Mouse (Mus musculus) gastrocnemius, postnatal 4 days (tissue): ENCODE data around the gene Atf6. TPM values are rescaled to one million over a fixed set of nuclear protein-coding genes. Genes with fewer than 3 reads are reported as not detected.

ENCODE experiments used
- DNase-seq, 2 experiments: peaks; one replicate each; pipeline ENCODE4 v3.0.0; 2021 to 2022; ENCODE audit warnings: low spot score in 2 of 2, mixed read lengths in 2 of 2
- total RNA-seq, 2 experiments: library from RNA; stranded (reverse); gene quantifications; 2 replicates each; pipeline ENCODE4 v1.2.3; 2021

Gene Atf6
- total RNA-seq, 2 experiments from 2014 or later, result 16.4 to 17.4 TPM

DNA sequence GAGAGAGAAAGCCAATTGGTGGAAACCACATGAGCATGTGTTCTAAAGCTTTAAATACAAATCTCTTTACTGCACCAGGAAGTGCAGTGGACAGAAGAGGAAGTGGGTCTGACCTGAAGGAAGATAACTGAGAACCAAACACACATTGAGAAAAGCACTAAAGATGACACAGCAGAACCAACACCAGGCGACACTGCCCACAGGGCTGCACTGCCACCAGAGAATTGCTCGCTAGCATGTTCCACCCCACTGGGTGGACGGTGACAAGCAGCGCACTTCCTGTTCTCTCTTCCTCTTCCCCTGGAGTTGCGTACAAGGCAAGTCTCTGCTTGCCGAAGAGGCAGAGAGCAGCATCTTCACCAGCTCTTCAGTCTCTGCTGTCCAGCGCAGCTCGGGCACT is 158.1 kb downstream of the Atf6 start:
- DNase-seq, result no peak

- DNase-seq, result no peak
Measured at GRCm38 (mm10) chr1:170709034-170709433, 158.5 kb downstream of the Atf6 start.

- no peak for DNase-seq
Measured at GRCm38 (mm10) chr1:170706046-170706445, 161.5 kb downstream of the Atf6 start.

GRCm38 (mm10) chr1:170704911-170705594 is 162.5 kb downstream of the Atf6 start:
- no peak for DNase-seq

DNA sequence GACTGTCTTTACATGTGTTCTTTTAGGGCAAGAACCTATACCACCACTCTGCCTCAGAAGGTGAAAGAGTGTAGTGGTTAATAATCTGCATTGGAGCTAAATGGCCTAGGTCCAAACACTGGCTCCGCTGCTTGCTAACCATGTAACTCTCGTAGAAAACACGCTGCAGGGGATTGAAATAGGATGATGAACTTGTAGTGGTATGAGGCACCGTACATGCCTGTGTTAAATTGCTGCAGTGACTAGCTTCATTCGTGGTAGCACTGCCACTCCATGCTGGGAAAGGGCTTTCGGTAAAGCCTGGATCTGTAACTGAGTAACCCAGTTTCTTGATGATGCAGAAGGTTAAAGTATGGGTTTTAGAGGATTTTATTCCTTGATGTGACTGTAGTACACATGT is 163.5 kb downstream of the Atf6 start:
- DNase-seq, result no peak

DNA sequence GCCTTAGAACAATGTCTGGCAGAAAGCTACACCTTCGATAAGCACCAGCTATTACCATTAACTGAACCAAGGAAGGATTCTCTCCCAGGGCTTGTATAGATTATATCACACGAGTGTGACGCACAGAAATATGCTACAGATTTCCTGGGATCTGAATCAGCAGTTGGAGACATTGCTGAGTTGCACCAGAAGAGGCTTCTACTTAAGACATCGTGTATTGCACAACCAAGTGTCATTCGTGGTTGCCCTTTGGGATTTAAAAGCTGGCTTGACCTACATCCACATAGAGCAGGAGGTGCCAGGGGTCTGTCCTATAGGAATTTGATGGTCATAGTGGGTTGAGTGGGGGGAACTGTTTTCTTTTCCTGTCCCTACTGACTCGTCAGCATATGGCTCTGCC is 164.6 kb downstream of the Atf6 start:
- no peak for DNase-seq

DNA sequence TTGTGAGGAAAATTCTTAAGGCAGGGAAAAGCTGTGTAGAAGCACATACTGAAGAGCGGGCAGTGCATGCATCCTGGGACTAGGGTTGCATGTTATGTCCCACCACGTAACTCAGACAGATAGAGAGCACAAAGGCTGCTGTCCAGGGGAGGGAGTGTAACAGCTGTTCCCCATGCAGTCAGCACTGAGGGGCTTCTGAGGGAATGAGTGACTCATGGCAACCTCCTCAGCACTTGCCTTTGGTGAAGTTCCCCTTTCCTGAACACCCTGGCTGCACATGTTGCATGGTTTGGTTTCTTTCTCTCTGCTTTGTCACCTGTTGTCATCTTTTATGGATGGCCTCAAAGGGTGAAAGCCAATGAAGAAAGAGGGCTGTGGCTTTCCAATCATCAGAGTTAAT is 165.3 kb downstream of the Atf6 start:
- DNase-seq, result no peak

DNA sequence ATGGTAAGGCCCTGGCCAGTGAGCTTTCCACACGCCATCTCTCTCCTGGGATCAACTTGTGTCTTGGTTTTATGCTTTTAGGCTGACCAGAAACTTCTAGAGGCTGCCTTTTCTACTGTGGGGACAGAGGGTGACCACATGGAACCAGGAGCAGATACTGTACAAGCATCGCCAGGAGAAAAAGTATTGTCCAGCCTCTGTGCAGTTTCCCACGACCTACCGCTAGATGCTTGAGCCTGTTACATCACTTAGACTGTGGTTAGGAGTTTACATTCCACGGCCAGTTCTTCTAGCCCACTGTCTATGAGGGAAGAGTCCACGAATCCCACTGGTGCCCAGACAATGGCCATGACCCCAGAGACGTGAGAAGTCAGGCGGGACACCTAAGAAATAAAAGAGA is 166.0 kb downstream of the Atf6 start:
- no peak for DNase-seq

DNA sequence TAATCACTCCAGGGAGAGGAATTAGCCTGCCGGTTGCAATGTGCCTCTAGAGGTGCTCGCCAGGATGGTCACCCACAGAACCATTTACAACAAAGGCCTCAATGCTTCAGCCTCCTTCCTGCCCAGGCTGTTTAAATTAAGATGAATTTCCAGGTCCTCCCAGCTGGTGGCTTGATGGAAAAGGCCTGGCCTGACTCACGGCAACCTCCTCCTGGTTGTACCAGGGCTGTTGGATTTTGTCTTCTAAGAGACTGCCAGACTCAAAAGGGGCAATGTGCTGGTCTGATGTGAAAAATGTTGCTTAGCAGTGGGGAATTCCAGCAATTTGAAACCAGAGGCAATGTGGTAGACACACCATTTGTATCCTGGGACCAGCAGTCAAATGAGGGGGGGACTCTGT is 166.4 kb downstream of the Atf6 start:
- no peak for DNase-seq

DNA sequence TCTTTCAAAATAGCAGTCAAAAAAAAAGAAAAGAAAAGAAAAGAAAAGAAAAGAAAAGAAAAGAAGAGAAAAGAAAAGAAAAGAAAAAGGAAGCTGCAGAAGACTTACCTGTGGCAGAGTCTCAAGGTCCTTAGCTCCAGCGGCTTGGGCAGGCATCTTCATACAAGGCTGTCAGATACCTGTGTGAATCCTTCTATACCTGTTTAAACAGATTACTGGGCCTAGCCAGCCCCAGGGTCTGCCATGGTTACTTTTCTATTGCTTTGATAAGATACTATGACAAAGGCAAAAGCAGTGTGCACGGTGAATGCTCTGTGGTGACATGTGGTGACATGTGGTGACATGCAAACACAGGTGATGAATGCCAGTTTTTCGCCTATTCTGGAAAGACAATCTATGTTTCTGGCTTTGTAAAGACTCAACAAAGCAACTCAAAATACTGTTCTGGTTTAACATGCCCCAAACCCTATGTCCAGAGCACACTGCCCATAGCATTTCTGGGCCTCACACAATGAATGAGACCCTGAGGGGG is 167.0 kb downstream of the Atf6 start:
- DNase-seq, result no peak

GRCm38 (mm10) chr1:170699553-170699952 is 168.0 kb downstream of the Atf6 start:
- no peak for DNase-seq

DNA sequence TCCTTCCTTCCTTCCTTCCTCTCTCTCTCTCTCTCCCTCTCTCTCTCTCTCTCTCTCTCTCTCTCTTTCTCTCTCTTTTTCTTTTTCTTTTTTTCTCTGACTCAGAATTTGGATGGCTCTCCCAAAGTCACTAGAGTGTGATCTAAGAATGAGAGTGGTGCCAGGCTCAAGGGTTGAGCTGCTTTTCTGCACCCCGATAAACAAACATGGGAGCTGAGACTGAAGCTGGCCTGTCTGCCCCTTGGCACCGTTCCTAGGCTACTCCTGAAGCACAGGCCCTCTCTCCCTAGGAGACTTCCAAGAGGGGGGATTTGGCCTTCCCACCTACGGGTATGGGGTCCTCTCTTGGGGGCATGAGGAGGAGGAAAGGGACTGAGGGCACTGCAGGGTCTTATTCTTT is 168.8 kb downstream of the Atf6 start:
- no peak for DNase-seq

DNA sequence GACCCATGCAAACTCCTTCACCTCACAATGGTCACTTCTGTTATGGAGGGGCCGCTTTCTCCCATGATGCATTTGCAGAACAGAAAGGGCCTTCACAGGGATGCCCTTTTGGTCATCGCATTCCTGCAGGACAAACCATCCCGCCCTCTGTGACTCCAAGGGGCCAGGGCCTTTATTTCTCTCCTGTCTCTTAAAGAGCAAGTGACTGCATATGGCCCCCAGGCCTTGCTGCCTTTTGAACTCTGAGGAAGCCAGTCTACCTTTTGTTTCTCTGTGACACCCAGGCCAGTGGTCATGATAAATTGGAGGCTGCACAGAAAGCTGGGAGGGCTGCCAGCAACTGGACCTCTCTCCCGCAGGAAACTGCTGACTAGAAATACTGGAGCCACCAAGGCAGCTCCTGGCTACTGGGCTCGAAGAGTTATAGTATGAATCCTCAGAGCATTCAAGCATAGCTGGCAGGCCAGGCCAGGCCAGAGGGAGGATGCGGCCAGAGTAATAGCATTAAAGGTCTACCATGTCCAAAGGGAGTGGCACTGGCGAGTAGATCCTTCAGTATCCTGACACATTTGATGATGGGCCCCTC is 169.7 kb downstream of the Atf6 start:
- DNase-seq, result no peak

DNA sequence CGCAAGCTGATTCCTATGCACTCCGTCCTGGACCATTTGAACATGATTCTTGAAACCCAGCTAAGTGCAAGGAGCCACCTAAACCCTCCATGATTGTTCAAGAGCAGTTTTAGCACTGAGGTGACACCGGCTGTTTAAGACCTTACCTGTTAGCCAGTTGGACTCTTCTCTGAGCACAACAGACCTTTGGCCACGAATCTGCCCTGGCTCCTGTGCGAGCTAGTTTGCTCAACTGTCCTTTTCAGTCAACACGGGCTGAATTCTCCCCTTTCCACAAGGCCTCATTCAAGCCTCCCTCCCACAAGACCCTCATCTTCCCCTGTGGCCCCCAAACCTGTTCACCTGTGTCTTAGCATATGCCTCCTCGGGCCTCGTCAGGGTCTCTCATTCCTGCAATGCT is 170.6 kb downstream of the Atf6 start:
- no peak for DNase-seq

GRCm38 (mm10) chr1:170695326-170695725 is 172.2 kb downstream of the Atf6 start:
- no peak for DNase-seq

DNA sequence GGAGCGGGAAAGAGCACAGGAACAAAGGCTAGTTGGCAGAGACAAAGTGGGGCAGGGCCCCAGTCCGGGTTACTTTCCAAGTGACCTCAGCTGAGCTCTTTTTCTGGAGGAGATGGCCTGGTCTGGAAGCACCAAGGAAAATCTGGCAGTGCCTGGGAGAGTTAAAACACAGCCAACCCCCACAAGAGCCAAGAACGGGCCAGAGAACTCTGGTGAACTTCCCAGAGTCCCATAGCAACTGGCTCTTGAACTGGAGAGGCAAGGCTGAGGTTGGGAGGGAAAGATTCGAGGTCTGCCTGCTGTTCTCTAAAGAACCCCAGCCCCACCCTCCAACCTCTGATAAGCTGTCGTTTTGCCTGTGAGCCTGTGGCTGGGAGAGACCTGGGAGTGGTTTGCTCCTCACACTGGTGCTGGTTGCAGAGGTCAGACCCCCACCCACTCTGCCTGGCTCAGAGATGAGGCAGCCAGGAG is 172.7 kb downstream of the Atf6 start:
- DNase-seq, result peak in 1 of 2 experiments; percentile 45

DNA sequence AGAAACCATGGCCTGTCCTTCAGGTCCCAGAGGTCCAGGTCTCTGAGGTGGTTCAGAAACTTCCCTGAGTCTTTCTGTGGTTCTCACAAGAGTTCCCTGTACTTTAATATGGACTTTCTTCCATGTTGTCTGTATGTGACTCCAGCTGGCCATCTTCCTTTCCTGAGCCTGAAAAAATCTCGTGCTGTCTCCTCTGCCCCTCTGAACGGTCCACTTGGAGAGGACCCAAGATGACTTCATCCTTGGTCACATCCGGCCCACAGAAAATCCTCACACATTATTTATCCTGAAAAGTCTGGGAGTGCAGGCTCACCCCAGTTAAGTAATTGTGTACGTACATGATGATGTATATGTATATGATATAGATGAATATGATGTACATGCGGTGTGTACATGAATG is 176.3 kb downstream of the Atf6 start:
- no peak for DNase-seq

- no peak for DNase-seq
Measured at GRCm38 (mm10) chr1:170689773-170690172, 177.8 kb downstream of the Atf6 start.

- no peak for DNase-seq
Measured at GRCm38 (mm10) chr1:170683863-170684262, 183.7 kb downstream of the Atf6 start.

GRCm38 (mm10) chr1:170679624-170680023 is 187.9 kb downstream of the Atf6 start:
- no peak for DNase-seq

DNA sequence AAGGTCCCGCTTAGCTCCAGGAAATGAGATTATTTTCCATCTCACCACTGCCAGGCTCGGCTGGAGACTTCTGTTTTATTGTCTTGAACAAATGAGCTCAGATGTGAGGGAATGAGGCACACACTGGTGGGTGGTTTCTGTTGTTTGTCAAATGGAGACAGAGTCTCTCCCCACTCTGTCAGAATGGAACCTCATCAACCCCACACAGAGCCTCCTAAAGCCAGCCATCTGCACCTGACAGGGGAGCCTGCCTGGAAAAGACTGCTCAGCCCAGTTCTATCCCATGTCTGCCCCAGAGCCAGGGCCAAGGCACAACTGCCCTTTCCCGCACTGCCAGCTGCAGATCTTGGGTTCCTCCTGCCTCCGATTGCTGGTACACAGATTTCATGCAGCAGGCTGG is 188.7 kb downstream of the Atf6 start:
- no peak for DNase-seq

DNA sequence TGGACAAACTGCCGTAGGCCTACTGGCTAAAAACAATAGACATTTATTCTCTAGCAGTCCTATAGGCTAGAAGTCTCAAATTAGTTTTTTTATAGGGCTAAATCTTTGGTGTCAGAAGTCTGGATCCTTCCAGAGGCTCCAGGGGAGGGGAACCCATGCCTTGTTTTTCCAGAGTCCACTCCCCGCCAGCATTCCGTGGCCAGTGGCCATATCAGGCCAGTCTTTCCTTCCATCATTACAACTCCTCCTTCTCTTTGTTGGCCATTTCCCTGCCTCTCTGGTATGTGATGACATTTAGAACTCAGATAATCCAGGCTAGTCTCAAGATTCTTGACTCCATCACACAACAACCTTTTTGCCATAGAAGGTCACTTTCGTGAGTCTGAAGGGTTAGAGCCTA is 189.9 kb downstream of the Atf6 start:
- no peak for DNase-seq
